Mouse (Mus musculus): ENCODE results near the gene Rnf227. TPM values are rescaled to one million over a fixed set of nuclear protein-coding genes. Genes with fewer than 3 reads are reported as not detected.

The Rnf227 gene
- polyA plus RNA-seq, 1 experiment from 2014 or later = 7.4 TPM

GRCm38 (mm10) chr11:69328517-69328916, 11.7 kb upstream of the Rnf227 start:
- in situ Hi-C loops (cut with MboI; ENCODE audit: low pct_unique_long_range_greater_than_20kb) = no loop called here
- ChIA-PET CTCF (interaction anchor here (1.0 to 1.9 kb wide), 3 partner anchors 59 to 185 kb away, joined by 3 to 6 read pairs (median 3); no protein-coding TSS in a partner anchor), POLR2A (interaction anchor here (1.2 kb wide), 1 partner anchor 11 kb away, joined by 4 read pairs; no protein-coding TSS in a partner anchor)
- no peak for ATAC-seq
- no peaks in the 10 kb centered on the region for H3K27me3 ChIP-seq
- no peak for DNase-seq (ENCODE audit: low read depth, low spot score)
- no peak for TF ChIP-seq CTCF (IDR thresholded peaks at IDR 0.05)

- CTCF ChIA-PET = interaction anchor here (1.2 kb wide), 1 partner anchor 62 kb away, joined by 4 read pairs; no protein-coding TSS in a partner anchor
- in situ Hi-C loops (cut with MboI; ENCODE audit: low pct_unique_long_range_greater_than_20kb) = no loop called here
- DNase-seq (ENCODE audit: low read depth, low spot score) (no peak), ATAC-seq (no peak)
- POLR2A ChIA-PET = no interaction called here
- no peaks in the 10 kb centered on the region for H3K27me3 ChIP-seq
- no peak for TF ChIP-seq CTCF (IDR thresholded peaks at IDR 0.05)
Measured at GRCm38 (mm10) chr11:69331152-69331551, 9.1 kb upstream of the Rnf227 start.

- POLR2A ChIA-PET = no interaction called here
- in situ Hi-C loops (cut with MboI; ENCODE audit: low pct_unique_long_range_greater_than_20kb) = no loop called here
- ATAC-seq (no peak), DNase-seq (ENCODE audit: low read depth, low spot score) (no peak)
- CTCF ChIA-PET = interaction anchor here (1.1 to 1.2 kb wide), 2 partner anchors 55 to 63 kb away, joined by 3 to 4 read pairs; no protein-coding TSS in a partner anchor
- no peaks in the 10 kb centered on the region for H3K27me3 ChIP-seq
- TF ChIP-seq CTCF (IDR thresholded peaks at IDR 0.05) = no peak
Measured at GRCm38 (mm10) chr11:69331929-69332405, 8.3 kb upstream of the Rnf227 start.

- POLR2A ChIA-PET = interaction anchor here (0.5 to 0.6 kb wide), 2 partner anchors 76 to 536 kb away, joined by 3 to 4 read pairs; no protein-coding TSS in a partner anchor
- no peaks in the 10 kb centered on the region for H3K27me3 ChIP-seq
- CTCF ChIA-PET = interaction anchor here (0.7 to 1.3 kb wide), 4 partner anchors 8 to 64 kb away, joined by 3 to 4 read pairs (median 4); partner anchors contain the start of gene Trappc1
- TF ChIP-seq CTCF (IDR thresholded peaks at IDR 0.05) = no peak
- DNase-seq (ENCODE audit: low read depth, low spot score) (no peak), ATAC-seq (no peak)
- in situ Hi-C loops (cut with MboI; ENCODE audit: low pct_unique_long_range_greater_than_20kb) = no loop called here
Measured at GRCm38 (mm10) chr11:69332713-69333253, 7.5 kb upstream of the Rnf227 start.

GRCm38 (mm10) chr11:69333922-69334321, 6.3 kb upstream of the Rnf227 start:
- POLR2A ChIA-PET = no interaction called here
- in situ Hi-C loops (cut with MboI; ENCODE audit: low pct_unique_long_range_greater_than_20kb) = no loop called here
- no peak for TF ChIP-seq CTCF (IDR thresholded peaks at IDR 0.05)
- ATAC-seq = no peak
- no peaks in the 10 kb centered on the region for H3K27me3 ChIP-seq
- CTCF ChIA-PET = interaction anchor here (1.3 kb wide), 1 partner anchor 10 kb away, joined by 4 read pairs; the partner anchor contains the start of gene Trappc1
- DNase-seq (ENCODE audit: low read depth, low spot score) = no peak

- in situ Hi-C loops (cut with MboI; ENCODE audit: low pct_unique_long_range_greater_than_20kb) = no loop called here
- H3K27me3 ChIP-seq = no peaks in the 10 kb centered on the region
- TF ChIP-seq CTCF (IDR thresholded peaks at IDR 0.05) = no peak
- ATAC-seq = peak; percentile 68
- ChIA-PET POLR2A (interaction anchor here (0.6 kb wide), 1 partner anchor 97 kb away, joined by 3 read pairs; no protein-coding TSS in a partner anchor), CTCF (no interaction called here)
- peak; percentile 49 for DNase-seq (ENCODE audit: low read depth, low spot score)
Measured at GRCm38 (mm10) chr11:69334796-69335195, 5.5 kb upstream of the Rnf227 start.

- CTCF ChIA-PET = no interaction called here
- DNase-seq (ENCODE audit: low read depth, low spot score) = no peak
- H3K27me3 ChIP-seq = no peaks in the 10 kb centered on the region
Measured at GRCm38 (mm10) chr11:69346441-69346840, 6.2 kb downstream of the Rnf227 start.

GRCm38 (mm10) chr11:69356544-69356943, 16.3 kb downstream of the Rnf227 start:
- ChIA-PET POLR2A (interaction anchor here (0.5 kb wide), 1 partner anchor 13 kb away, joined by 4 read pairs; no protein-coding TSS in a partner anchor), CTCF (no interaction called here)
- no peak for DNase-seq (ENCODE audit: low read depth, low spot score)
- no peak for ATAC-seq
- no peak for TF ChIP-seq CTCF (IDR thresholded peaks at IDR 0.05)
- in situ Hi-C loops (cut with MboI; ENCODE audit: low pct_unique_long_range_greater_than_20kb) = no loop called here
- no peaks in the 10 kb centered on the region for H3K27me3 ChIP-seq

More at GRCm38 (mm10) chr11:69346441-69346840, 6.2 kb downstream of the Rnf227 start:
- ATAC-seq = no peak
- POLR2A ChIA-PET = no interaction called here
- in situ Hi-C loops (cut with MboI; ENCODE audit: low pct_unique_long_range_greater_than_20kb) = no loop called here
- no peak for TF ChIP-seq CTCF (IDR thresholded peaks at IDR 0.05)

- ChIA-PET CTCF (no interaction called here), POLR2A (no interaction called here)
- TF ChIP-seq CTCF (IDR thresholded peaks at IDR 0.05) = no peak
- ATAC-seq (no peak), DNase-seq (ENCODE audit: low read depth, low spot score) (no peak)
- in situ Hi-C loops (cut with MboI; ENCODE audit: low pct_unique_long_range_greater_than_20kb) = no loop called here
- H3K27me3 ChIP-seq = no peaks in the 10 kb centered on the region
Measured at GRCm38 (mm10) chr11:69357690-69358089, 17.4 kb downstream of the Rnf227 start.

- no peak for DNase-seq (ENCODE audit: low read depth, low spot score)
- no peak for TF ChIP-seq CTCF (IDR thresholded peaks at IDR 0.05)
- no peak for ATAC-seq
- in situ Hi-C loops (cut with MboI; ENCODE audit: low pct_unique_long_range_greater_than_20kb) = no loop called here
- CTCF ChIA-PET = interaction anchor here (0.8 to 2.3 kb wide), 3 partner anchors 9 to 104 kb away, joined by 3 to 5 read pairs (median 3); no protein-coding TSS in a partner anchor
- no peaks in the 10 kb centered on the region for H3K27me3 ChIP-seq
- POLR2A ChIA-PET = interaction anchor here (0.6 to 1.1 kb wide), 2 partner anchors 26 to 62 kb away, joined by 4 to 6 read pairs; no protein-coding TSS in a partner anchor
Measured at GRCm38 (mm10) chr11:69362021-69362420, 21.8 kb downstream of the Rnf227 start.

- ATAC-seq = no peak
- CTCF ChIA-PET = interaction anchor here (0.8 to 2.3 kb wide), 3 partner anchors 9 to 105 kb away, joined by 3 to 5 read pairs (median 3); no protein-coding TSS in a partner anchor
- DNase-seq (ENCODE audit: low read depth, low spot score) = no peak
- POLR2A ChIA-PET = interaction anchor here (0.6 to 1.1 kb wide), 2 partner anchors 27 to 62 kb away, joined by 4 to 6 read pairs; no protein-coding TSS in a partner anchor
- in situ Hi-C loops (cut with MboI; ENCODE audit: low pct_unique_long_range_greater_than_20kb) = no loop called here
- H3K27me3 ChIP-seq = no peaks in the 10 kb centered on the region
- TF ChIP-seq CTCF (IDR thresholded peaks at IDR 0.05) = no peak
Measured at GRCm38 (mm10) chr11:69362479-69362878, 22.2 kb downstream of the Rnf227 start.
